Mouse (Mus musculus): ENCODE measurements at regions not wholly inside any gene's neighbourhood (a gene's known extent, or its start where the extent isn't known, plus 50 kb on each side); places are given as distances from the start of the nearest gene placed in this dataset.

GRCm38 (mm10) chr6:31106856-31107359, 148.0 kb upstream of the Klf14 start:
- no peak for DNase-seq (ENCODE audit: low spot score in 2 of 2)

GRCm38 (mm10) chr6:31107360-31107759, 148.5 kb upstream of the Klf14 start:
- DNase-seq (ENCODE audit: low spot score in 2 of 2): no peak

- DNase-seq (ENCODE audit: low spot score in 2 of 2): no peak
Observed at GRCm38 (mm10) chr6:31107916-31108685, 149.2 kb upstream of the Klf14 start.

- DNase-seq (ENCODE audit: low spot score in 2 of 2): no peak
Observed at GRCm38 (mm10) chr6:31109604-31110003, 150.7 kb upstream of the Klf14 start.

GRCm38 (mm10) chr6:31112293-31113077, 153.6 kb upstream of the Klf14 start:
- no peak for DNase-seq (ENCODE audit: low spot score in 2 of 2)

- DNase-seq (ENCODE audit: low spot score in 2 of 2): no peak
Observed at GRCm38 (mm10) chr6:31113558-31114326, 154.9 kb upstream of the Klf14 start.

- DNase-seq (ENCODE audit: low spot score in 2 of 2): no peak
Observed at GRCm38 (mm10) chr6:31114336-31115335, 155.8 kb upstream of the Klf14 start.

- DNase-seq (ENCODE audit: low spot score in 2 of 2): no peak
Observed at GRCm38 (mm10) chr6:31115566-31115965, 156.7 kb upstream of the Klf14 start.

GRCm38 (mm10) chr6:31116365-31116764, 157.5 kb upstream of the Klf14 start:
- no peak for DNase-seq (ENCODE audit: low spot score in 2 of 2)

GRCm38 (mm10) chr6:31117666-31118065, 158.8 kb upstream of the Klf14 start:
- DNase-seq (ENCODE audit: low spot score in 2 of 2): no peak

GRCm38 (mm10) chr6:31121008-31121407, 162.1 kb upstream of the Klf14 start:
- no peak for DNase-seq (ENCODE audit: low spot score in 2 of 2)

GRCm38 (mm10) chr6:31122895-31123294, 164.0 kb upstream of the Klf14 start:
- DNase-seq (ENCODE audit: low spot score in 2 of 2): no peak

GRCm38 (mm10) chr6:31123342-31123990, 164.6 kb upstream of the Klf14 start:
- no peak for DNase-seq (ENCODE audit: low spot score in 2 of 2)

GRCm38 (mm10) chr6:31124076-31124475, 165.2 kb upstream of the Klf14 start:
- DNase-seq (ENCODE audit: low spot score in 2 of 2): no peak

- DNase-seq (ENCODE audit: low spot score in 2 of 2): no peak
Observed at GRCm38 (mm10) chr6:31124872-31125271, 166.0 kb upstream of the Klf14 start.

- peak in 1 of 2 experiments; percentile 49 for DNase-seq (ENCODE audit: low spot score in 2 of 2)
Observed at GRCm38 (mm10) chr6:31125328-31126118, 166.6 kb upstream of the Klf14 start.

- DNase-seq (ENCODE audit: low spot score in 2 of 2): no peak
Observed at GRCm38 (mm10) chr6:31126131-31126871, 167.4 kb upstream of the Klf14 start.

- DNase-seq (ENCODE audit: low spot score in 2 of 2): no peak
Observed at GRCm38 (mm10) chr6:31129170-31129569, 170.3 kb upstream of the Klf14 start.
